Mouse (Mus musculus): ENCODE measurements around the gene Alyref.

Gene Alyref

DNA sequence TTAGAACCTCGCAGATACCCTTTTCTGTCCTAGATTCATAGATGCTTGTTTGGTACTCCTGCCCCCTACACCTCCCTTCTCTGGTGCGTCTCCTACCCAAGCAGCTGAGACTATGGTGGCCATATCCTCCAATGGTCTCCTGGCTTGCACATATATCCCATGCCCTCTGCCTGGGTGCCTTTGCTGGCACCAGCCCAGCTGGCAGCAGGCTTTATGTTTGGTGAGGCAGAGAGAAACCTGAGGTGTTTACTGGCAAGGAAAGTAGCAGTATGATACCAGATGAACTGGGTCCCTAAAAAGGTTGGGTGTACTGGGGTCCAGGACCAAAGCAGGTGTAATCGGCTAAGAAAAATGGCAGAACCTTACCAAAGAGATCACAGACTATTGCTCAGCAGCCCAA, 52.2 kb downstream of the Alyref start:
- no peak for DNase-seq (ENCODE audit: low read depth, low spot score)

- DNase-seq (ENCODE audit: low read depth, low spot score) = no peak
These were observed 55.8 kb downstream of the Alyref start for GRCm38 (mm10) chr11:120542376-120542775.
